ENCODE assay signal across 19 mouse cellular contexts in the genomic region with DNA sequence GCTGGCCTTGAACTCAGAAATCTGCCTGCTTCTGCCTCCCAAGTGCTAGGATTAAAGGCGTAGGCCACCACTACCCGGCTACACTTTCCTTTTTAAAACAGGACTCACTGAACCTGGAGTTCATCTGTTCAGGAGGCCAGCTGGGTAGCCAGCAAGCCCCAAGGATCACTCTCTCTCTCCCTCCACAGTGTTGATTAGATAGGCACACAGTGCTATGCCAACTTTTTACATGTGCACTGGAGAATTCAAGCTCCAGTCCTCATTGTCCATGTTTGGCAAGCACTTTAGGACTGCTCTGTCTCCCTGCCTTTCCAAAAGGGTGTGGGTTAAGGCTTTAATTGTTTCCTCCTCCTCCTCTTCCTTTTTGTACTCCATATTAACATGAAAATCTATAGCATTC. TPM values are rescaled to one million over a fixed set of nuclear protein-coding genes. Genes with fewer than 3 reads are reported as not detected.
DNase-seq lines count a peak whose midpoint lies in the region; ATAC-seq and TF ChIP-seq lines count a peak whose summit lies in the region.
"Had no signal": no experiment of that assay in that cellular context is flagged by ENCODE, and none has a peak within 500 bp of the region (broad histone marks: within the 10 kb centered on the region; RNA-seq: fewer than 3 reads in every experiment).

No protein-coding gene starts in this region.

- DNase-seq in hindbrain, embryonic 10.5 days (ENCODE audit: low spot score) = no peak
- DNase-seq in testis, postnatal 10 days (ENCODE audit: low spot score) = no peak
- DNase-seq in heart, postnatal 4 days = peak; percentile 24
- DNase-seq in frontal cortex, postnatal 10 days (ENCODE audit: low spot score in 2 of 2) = no peak
- no peak for DNase-seq in layer of hippocampus, postnatal 14 days (ENCODE audit: low spot score in 2 of 2)
- DNase-seq: adrenal gland, postnatal 36 days; cerebellum, postnatal 25 days; kidney, adult 11 months; kidney, postnatal 25 days; layer of hippocampus, postnatal 36 days; lung, adult 2 months had no signal

- H3K9me3 ChIP-seq in hindbrain, embryonic 13.5 days = no peaks in the 10 kb centered on the region
- H3K9me3 ChIP-seq in hindbrain, embryonic 10.5 days = no peaks in the 10 kb centered on the region
- H3K9me3 ChIP-seq: limb, embryonic 10.5 days; neural tube, embryonic 12.5 days had no signal

- H3K4me3 ChIP-seq in hindbrain, embryonic 13.5 days = no peak overlapping the region
- H3K4me3 ChIP-seq in hindbrain, embryonic 10.5 days = no peak overlapping the region
- peak overlapping the region; percentile 20 for H3K4me3 ChIP-seq in testis, adult 2 months (ENCODE audit: control insufficient read depth, low read depth, low read length)
- H3K4me3 ChIP-seq: limb, embryonic 10.5 days; neural tube, embryonic 12.5 days had no signal

- ATAC-seq in hindbrain, embryonic 13.5 days (ENCODE audit: low FRiP score) = no peak
- ATAC-seq: activated CD4-positive, CD25-positive, alpha-beta regulatory T cell, adult 4 months had no signal

- H3K27ac ChIP-seq in hindbrain, embryonic 13.5 days = no peak overlapping the region
- H3K27ac ChIP-seq in hindbrain, embryonic 10.5 days = no peak overlapping the region
- no peak overlapping the region for H3K27ac ChIP-seq in testis, adult 2 months (ENCODE audit: control insufficient read depth, insufficient read depth, low read depth, low read length)
- H3K27ac ChIP-seq: limb, embryonic 10.5 days; neural tube, embryonic 12.5 days had no signal

- peaks cover 43% of the 10 kb centered on the region for H3K4me1 ChIP-seq in hindbrain, embryonic 13.5 days (replicated peaks)
- H3K4me1 ChIP-seq in hindbrain, embryonic 10.5 days (replicated peaks) = peaks cover 26% of the 10 kb centered on the region
- H3K4me1 ChIP-seq in testis, adult 2 months (ENCODE audit: control insufficient read depth, insufficient read depth, low read length) = peaks cover 9% of the 10 kb centered on the region

- no peak for TF ChIP-seq POLR2A in testis, adult 2 months (IDR thresholded peaks at IDR 0.05; ENCODE audit: control insufficient read depth, low read depth, low read length)

- WGBS in hindbrain, embryonic 13.5 days = 85% methylated on average over 2 of the region's 2 CpGs
- WGBS in hindbrain, embryonic 10.5 days = 88% methylated on average over 2 of the region's 2 CpGs

- H3K36me3 ChIP-seq in hindbrain, embryonic 13.5 days = no peaks in the 10 kb centered on the region
- H3K36me3 ChIP-seq in hindbrain, embryonic 10.5 days = no peaks in the 10 kb centered on the region
- peaks cover 2% of the 10 kb centered on the region for H3K36me3 ChIP-seq in testis, adult 2 months (ENCODE audit: control insufficient read depth, insufficient read depth, low read length)
- H3K36me3 ChIP-seq: limb, embryonic 10.5 days; neural tube, embryonic 12.5 days had no signal

- H3K4me2 ChIP-seq in hindbrain, embryonic 13.5 days = peak overlapping the region; percentile 25
- H3K4me2 ChIP-seq: neural tube, embryonic 12.5 days had no signal

- TF ChIP-seq CTCF in testis, adult 2 months (IDR thresholded peaks at IDR 0.05; ENCODE audit: control insufficient read depth, insufficient read depth, insufficient replicate concordance, low read depth, low read length) = no peak

- H3K27me3 ChIP-seq in hindbrain, embryonic 13.5 days = no peaks in the 10 kb centered on the region
- H3K27me3 ChIP-seq in hindbrain, embryonic 10.5 days (ENCODE audit: insufficient read depth, poor library complexity, severe bottlenecking) = no peaks in the 10 kb centered on the region
- no peaks in the 10 kb centered on the region for H3K27me3 ChIP-seq in testis, adult 2 months (ENCODE audit: control insufficient read depth, insufficient read depth, low read length)
- H3K27me3 ChIP-seq: neural tube, embryonic 12.5 days had no signal

- no peak overlapping the region for H3K9ac ChIP-seq in hindbrain, embryonic 13.5 days
- H3K9ac ChIP-seq: neural tube, embryonic 12.5 days had no signal

RNA-seq across cellular contexts. Expression of a gene that starts 3.9 kb away (rescaled TPM):
- not detected in 2 replicates for polyA plus RNA-seq in hindbrain, embryonic 13.5 days (2015; fragmentation: Nextera tagmentation; extraction: Ambion mirVana)
- not detected in 2 replicates for polyA plus RNA-seq in hindbrain, embryonic 10.5 days (2016; fragmentation: Nextera tagmentation; extraction: Ambion mirVana)
- polyA plus RNA-seq in testis, adult 2 months (2012; rRNA removed) = not detected in 2 replicates
- not detected for total RNA-seq in heart, postnatal 4 days (2021)
- 1 to 10 TPM in 1 of 2 experiments, under 1 TPM in 1; 0.98 to 1.8 TPM for total RNA-seq in layer of hippocampus, postnatal 14 days (2021)
- total RNA-seq: hematopoietic stem cell, adult 5-6 weeks had no signal
- polyA plus RNA-seq: activated CD4-positive, CD25-positive, alpha-beta regulatory T cell, adult 4 months; embryonic facial prominence, embryonic 11.5 days; limb, embryonic 10.5 days; lung, adult 2 months; neural tube, embryonic 12.5 days; spleen, adult 2 months had no signal

RNA-seq across cellular contexts. Expression of a gene that starts 4.4 kb away (rescaled TPM):
- polyA plus RNA-seq in hindbrain, embryonic 13.5 days (2015; fragmentation: Nextera tagmentation; extraction: Ambion mirVana) = 16.5 and 17.2 TPM in 2 replicates
- 8.7 and 11.2 TPM in 2 replicates for polyA plus RNA-seq in hindbrain, embryonic 10.5 days (2016; fragmentation: Nextera tagmentation; extraction: Ambion mirVana)
- 28.8 and 34.1 TPM in 2 replicates for polyA plus RNA-seq in testis, adult 2 months (2012; rRNA removed)
- 10 to 100 TPM; 35.5 to 36.5 TPM for total RNA-seq in heart, postnatal 4 days (2021)
- 10 to 100 TPM; 84.5 to 95.5 TPM for total RNA-seq in layer of hippocampus, postnatal 14 days (2021)

RNA-seq across cellular contexts. Expression of a gene that starts 8.3 kb away (rescaled TPM):
- 154 and 160 TPM in 2 replicates for polyA plus RNA-seq in hindbrain, embryonic 13.5 days (2015; fragmentation: Nextera tagmentation; extraction: Ambion mirVana)
- 178 and 208 TPM in 2 replicates for polyA plus RNA-seq in hindbrain, embryonic 10.5 days (2016; fragmentation: Nextera tagmentation; extraction: Ambion mirVana)
- polyA plus RNA-seq in testis, adult 2 months (2012; rRNA removed) = 108 and 121 TPM in 2 replicates
- 10 to 100 TPM; 64.1 to 65.4 TPM for total RNA-seq in heart, postnatal 4 days (2021)
- total RNA-seq in layer of hippocampus, postnatal 14 days (2021) = 10 to 100 TPM; 66.1 to 67.8 TPM

RNA-seq across cellular contexts. Expression of a gene that starts 10.9 kb away (rescaled TPM):
- 0.05 TPM in 1 of 2 replicates, not detected in the other for polyA plus RNA-seq in hindbrain, embryonic 13.5 days (2015; fragmentation: Nextera tagmentation; extraction: Ambion mirVana)
- polyA plus RNA-seq in hindbrain, embryonic 10.5 days (2016; fragmentation: Nextera tagmentation; extraction: Ambion mirVana) = not detected in 2 replicates
- polyA plus RNA-seq in testis, adult 2 months (2012; rRNA removed) = 22.6 and 23.7 TPM in 2 replicates
- total RNA-seq in heart, postnatal 4 days (2021) = not detected
- total RNA-seq in layer of hippocampus, postnatal 14 days (2021) = not detected
- total RNA-seq: adrenal gland, postnatal 36 days; hematopoietic stem cell, adult 5-6 weeks; layer of hippocampus, postnatal 36 days had no signal
- polyA plus RNA-seq: activated CD4-positive, CD25-positive, alpha-beta regulatory T cell, adult 4 months; embryonic facial prominence, embryonic 11.5 days; lung, adult 2 months; neural tube, embryonic 12.5 days; spleen, adult 2 months had no signal

RNA-seq across cellular contexts. Expression of a gene that starts 30.7 kb away (rescaled TPM):
- 14.9 and 15.5 TPM in 2 replicates for polyA plus RNA-seq in hindbrain, embryonic 13.5 days (2015; fragmentation: Nextera tagmentation; extraction: Ambion mirVana)
- polyA plus RNA-seq in hindbrain, embryonic 10.5 days (2016; fragmentation: Nextera tagmentation; extraction: Ambion mirVana) = 13.3 and 14.8 TPM in 2 replicates
- polyA plus RNA-seq in testis, adult 2 months (2012; rRNA removed) = 74.6 and 88.6 TPM in 2 replicates
- 1 to 10 TPM; 6.6 to 7.7 TPM for total RNA-seq in heart, postnatal 4 days (2021)
- total RNA-seq in layer of hippocampus, postnatal 14 days (2021) = 10 to 100 TPM; 61.9 to 78.3 TPM
